Mouse (Mus musculus): ENCODE measurements around the gene Cpox.

GRCm38 (mm10) chr16:58629736-58630135, 40.4 kb upstream of the Cpox start:
- TF ChIP-seq CTCF (IDR thresholded peaks at IDR 0.05; ENCODE audit: low read depth) (no peak), EP300 (optimal IDR thresholded peaks at IDR 0.05) (no peak)

Data from stomach, postnatal 0 days (tissue).